Mouse (Mus musculus) liver, embryonic 12.5 days (tissue): Measurements from ENCODE around the gene Foxa1. TPM values are rescaled to one million over a fixed set of nuclear protein-coding genes. Genes with fewer than 3 reads are reported as not detected.
A peak's percentile ranks its signal among the peaks of the same experiment; 100 is the strongest.

Source experiments
- ATAC-seq: fragments of 200-750 bp; cut with Nextera tagmentation; 2 replicates; pipeline ENCODE4 v1.8.0; 2017; ENCODE audit warnings: moderate number of reproducible peaks, mild to moderate bottlenecking, moderate library complexity
- H3K27ac ChIP-seq: fragments of 300-500 bp; sonication (generic); 2 replicates; pipeline ENCODE4 v1.5.1; 2016; ENCODE audit warnings: mild to moderate bottlenecking
- H3K27me3 ChIP-seq: fragments of 300-500 bp; sonication (generic); replicated peaks from 2 replicates; pipeline ENCODE4 v1.6.1; 2016; ENCODE audit warnings: mild to moderate bottlenecking, moderate library complexity
- H3K36me3 ChIP-seq: fragments of 300-500 bp; sonication (generic); 2 replicates; pipeline ENCODE4 v1.6.1; 2016; ENCODE audit warnings: mild to moderate bottlenecking, moderate library complexity
- H3K4me1 ChIP-seq: fragments of 300-500 bp; sonication (generic); 2 replicates; pipeline ENCODE4 v1.6.1; 2016
- H3K4me2 ChIP-seq: fragments of 300-500 bp; sonication (generic); 2 replicates; pipeline ENCODE4 v1.6.1; 2016; ENCODE audit warnings: mild to moderate bottlenecking, moderate library complexity
- H3K4me3 ChIP-seq: fragments of 300-500 bp; sonication (generic); 2 replicates; pipeline ENCODE4 v1.5.1; 2016; ENCODE audit warnings: mild to moderate bottlenecking, moderate library complexity
- H3K9ac ChIP-seq: fragments of 300-500 bp; sonication (generic); 2 replicates; pipeline ENCODE4 v1.6.1; 2016; ENCODE audit warnings: mild to moderate bottlenecking, moderate library complexity
- H3K9me3 ChIP-seq: fragments of 300-500 bp; sonication (generic); replicated peaks from 2 replicates; pipeline ENCODE4 v1.6.1; 2016; ENCODE audit warnings: mild to moderate bottlenecking, moderate library complexity
- WGBS: fragments of 180-500 bp; shearing (Covaris S2); methylation state at CpG from one replicate; pipeline ENCODE4 v1.1.7; 2016; ENCODE audit not compliant: insufficient replicate concordance; 5-methylcytosine and 5-hydroxymethylcytosine counted together
- polyA plus RNA-seq: library from polyadenylated mRNA; unstranded; fragments of >200 nt; fragmentation: Nextera tagmentation; extraction: Ambion mirVana; gene quantifications from 2 replicates; pipeline ENCODE4 v1.2.1, GENCODE M21; 2016

The Foxa1 gene
- polyA plus RNA-seq, 1 experiment from 2014 or later = 2.6 TPM

GRCm38 (mm10) chr12:57548352-57548980, 1.8 kb upstream of the Foxa1 start:
- ATAC-seq = no peak
- H3K4me3 ChIP-seq = no peak overlapping the region

GRCm38 (mm10) chr12:57547890-57548289, 1.2 kb upstream of the Foxa1 start:
- peaks cover 18% of the 10 kb centered on the region for H3K4me1 ChIP-seq
- no peak overlapping the region for H3K9ac ChIP-seq
- no peak for ATAC-seq
- peaks cover 100% of the 10 kb centered on the region for H3K27me3 ChIP-seq
- H3K4me3 ChIP-seq = no peak overlapping the region
- H3K4me2 ChIP-seq = no peak overlapping the region
- H3K36me3 ChIP-seq = no peaks in the 10 kb centered on the region
- H3K9me3 ChIP-seq = no peaks in the 10 kb centered on the region
- H3K27ac ChIP-seq = no peak overlapping the region
- 7% methylated on average over 9 of the region's 9 CpGs for WGBS

More at GRCm38 (mm10) chr12:57548352-57548980, 1.8 kb upstream of the Foxa1 start:
- no peaks in the 10 kb centered on the region for H3K9me3 ChIP-seq
- peak overlapping the region; percentile 25; the same call in 1 of the 2 replicates for H3K4me2 ChIP-seq
- peaks cover 16% of the 10 kb centered on the region for H3K4me1 ChIP-seq
- 2% methylated on average over 20 of the region's 20 CpGs for WGBS
- no peaks in the 10 kb centered on the region for H3K36me3 ChIP-seq
- H3K9ac ChIP-seq = no peak overlapping the region
- H3K27ac ChIP-seq = no peak overlapping the region
- H3K27me3 ChIP-seq = peaks cover 100% of the 10 kb centered on the region

- WGBS = under 1% methylated on average over 95 of the region's 106 CpGs
- H3K9ac ChIP-seq = peak overlapping the region; percentile 62; the same call in 1 of the 2 replicates
- no peaks in the 10 kb centered on the region for H3K9me3 ChIP-seq
- peaks cover 100% of the 10 kb centered on the region for H3K27me3 ChIP-seq
- peak; percentile 47 for ATAC-seq
- H3K4me1 ChIP-seq = peaks cover 24% of the 10 kb centered on the region
- peak overlapping the region; percentile 1; the same call in 1 of the 2 replicates for H3K27ac ChIP-seq
- peak overlapping the region; percentile 51 for H3K4me3 ChIP-seq
- H3K36me3 ChIP-seq = no peaks in the 10 kb centered on the region
- peak overlapping the region; percentile 70 for H3K4me2 ChIP-seq
These were observed 1.1 kb downstream of the Foxa1 start for GRCm38 (mm10) chr12:57545371-57546241.

GRCm38 (mm10) chr12:57544641-57545370, 1.9 kb downstream of the Foxa1 start:
- peaks cover 24% of the 10 kb centered on the region for H3K4me1 ChIP-seq
- peak overlapping the region; percentile 1; the same call in 1 of the 2 replicates for H3K27ac ChIP-seq
- H3K36me3 ChIP-seq = no peaks in the 10 kb centered on the region
- peaks cover 95% of the 10 kb centered on the region for H3K27me3 ChIP-seq
- no peaks in the 10 kb centered on the region for H3K9me3 ChIP-seq
- no peak for ATAC-seq
- H3K4me3 ChIP-seq = peak overlapping the region; percentile 51
- H3K9ac ChIP-seq = peak overlapping the region; percentile 62; the same call in 1 of the 2 replicates
- WGBS = 3% methylated on average over 31 of the region's 31 CpGs
- H3K4me2 ChIP-seq = peak overlapping the region; percentile 70

- no peaks in the 10 kb centered on the region for H3K9me3 ChIP-seq
- peaks cover 95% of the 10 kb centered on the region for H3K27me3 ChIP-seq
- peak overlapping the region; percentile 43 for H3K4me2 ChIP-seq
- WGBS = 7% methylated on average over 10 of the region's 10 CpGs
- ATAC-seq = no peak
- H3K9ac ChIP-seq = no peak overlapping the region
- peaks cover 24% of the 10 kb centered on the region for H3K4me1 ChIP-seq
- H3K4me3 ChIP-seq = peak overlapping the region; percentile 30; the same call in 1 of the 2 replicates
- no peak overlapping the region for H3K27ac ChIP-seq
- H3K36me3 ChIP-seq = no peaks in the 10 kb centered on the region
These were observed 3.1 kb downstream of the Foxa1 start for GRCm38 (mm10) chr12:57543627-57543991.

GRCm38 (mm10) chr12:57542746-57543626, 3.7 kb downstream of the Foxa1 start:
- Histone ChIP-seq H3K4me3 (peak overlapping the region; percentile 30), H3K4me2 (peak overlapping the region; percentile 43), H3K9me3 (no peaks in the 10 kb centered on the region), H3K9ac (peak overlapping the region; percentile 27; the same call in 1 of the 2 replicates), H3K36me3 (no peaks in the 10 kb centered on the region), H3K27ac (no peak overlapping the region), H3K4me1 (peaks cover 24% of the 10 kb centered on the region), H3K27me3 (peaks cover 95% of the 10 kb centered on the region)
- ATAC-seq = no peak
- WGBS = 4% methylated on average over 63 of the region's 63 CpGs

- H3K4me1 ChIP-seq = peaks cover 24% of the 10 kb centered on the region
- WGBS = 8% methylated on average over 46 of the region's 46 CpGs
- H3K36me3 ChIP-seq = no peaks in the 10 kb centered on the region
- no peak overlapping the region for H3K27ac ChIP-seq
- ATAC-seq = no peak
- H3K27me3 ChIP-seq = peaks cover 91% of the 10 kb centered on the region
- H3K9ac ChIP-seq = no peak overlapping the region
- no peaks in the 10 kb centered on the region for H3K9me3 ChIP-seq
- H3K4me3 ChIP-seq = peak overlapping the region; percentile 30; the same call in 1 of the 2 replicates
- peak overlapping the region; percentile 43 for H3K4me2 ChIP-seq
These were observed 4.6 kb downstream of the Foxa1 start for GRCm38 (mm10) chr12:57541931-57542745.

GRCm38 (mm10) chr12:57541118-57541517, 5.6 kb downstream of the Foxa1 start:
- H3K4me2 ChIP-seq = no peak overlapping the region
- H3K9me3 ChIP-seq = no peaks in the 10 kb centered on the region
- no peak for ATAC-seq
- WGBS = 11% methylated on average over 6 of the region's 6 CpGs
- no peak overlapping the region for H3K27ac ChIP-seq
- H3K27me3 ChIP-seq = peaks cover 91% of the 10 kb centered on the region
- no peak overlapping the region for H3K4me3 ChIP-seq
- peaks cover 15% of the 10 kb centered on the region for H3K4me1 ChIP-seq
- no peaks in the 10 kb centered on the region for H3K36me3 ChIP-seq
- no peak overlapping the region for H3K9ac ChIP-seq

GRCm38 (mm10) chr12:57539551-57539985, 7.1 kb downstream of the Foxa1 start:
- 2% methylated on average over 10 of the region's 10 CpGs for WGBS
- Histone ChIP-seq H3K36me3 (no peaks in the 10 kb centered on the region), H3K4me2 (peak overlapping the region; percentile 45), H3K4me3 (peak overlapping the region; percentile 34), H3K9ac (no peak overlapping the region), H3K4me1 (peaks cover 7% of the 10 kb centered on the region), H3K27me3 (peaks cover 91% of the 10 kb centered on the region), H3K27ac (peak overlapping the region; percentile 52; the same call in 1 of the 2 replicates), H3K9me3 (no peaks in the 10 kb centered on the region)
- ATAC-seq = no peak
